Mouse (Mus musculus) embryonic facial prominence, embryonic 13.5 days (tissue): Measurements from ENCODE around the gene Fbxo34. TPM values are rescaled to one million over a fixed set of nuclear protein-coding genes. Genes with fewer than 3 reads are reported as not detected.
A peak's percentile ranks its signal among the peaks of the same experiment; 100 is the strongest.

Experiments used
- ATAC-seq: fragments of 200-750 bp; cut with Nextera tagmentation; 2 replicates; pipeline ENCODE4 v1.8.0; 2017; ENCODE audit warnings: low read depth; ENCODE audit not compliant: insufficient number of reproducible peaks, insufficient read depth, low FRiP score, low TSS enrichment
- H3K27ac ChIP-seq: fragments of 300-500 bp; sonication (generic); 2 replicates; pipeline ENCODE4 v1.5.1; 2015; ENCODE audit warnings: moderate library complexity, mild to moderate bottlenecking, inconsistent platforms
- H3K27me3 ChIP-seq: fragments of 300-500 bp; sonication (generic); 2 replicates; pipeline ENCODE4 v1.6.1; 2015; ENCODE audit warnings: mild to moderate bottlenecking, inconsistent platforms
- H3K36me3 ChIP-seq: fragments of 300-500 bp; sonication (generic); 2 replicates; pipeline ENCODE4 v1.6.1; 2015; ENCODE audit warnings: mild to moderate bottlenecking, inconsistent platforms
- H3K4me1 ChIP-seq: fragments of 300-500 bp; sonication (generic); 2 replicates; pipeline ENCODE4 v1.6.1; 2015; ENCODE audit warnings: inconsistent platforms
- H3K4me2 ChIP-seq: fragments of 300-500 bp; sonication (generic); 2 replicates; pipeline ENCODE4 v1.6.1; 2015; ENCODE audit warnings: moderate library complexity, mild to moderate bottlenecking, inconsistent platforms
- H3K4me3 ChIP-seq: fragments of 300-500 bp; sonication (generic); 2 replicates; pipeline ENCODE4 v1.5.1; 2015; ENCODE audit warnings: mild to moderate bottlenecking, inconsistent platforms
- H3K9ac ChIP-seq: fragments of 300-500 bp; sonication (generic); 2 replicates; pipeline ENCODE4 v1.6.1; 2015; ENCODE audit warnings: mild to moderate bottlenecking, inconsistent platforms
- H3K9me3 ChIP-seq: fragments of 300-500 bp; sonication (generic); 2 replicates; pipeline ENCODE4 v1.6.1; 2016; ENCODE audit warnings: inconsistent platforms
- whole genome bisulfite sequencing: fragments of 180-500 bp; shearing (Covaris S2); methylation state at CpG from one replicate; pipeline ENCODE4 v1.1.7; 2015; ENCODE audit warnings: mixed read lengths; 5-methylcytosine and 5-hydroxymethylcytosine counted together
- polyA plus RNA-seq: library from polyadenylated mRNA; unstranded; fragments of >200 nt; fragmentation: Nextera tagmentation; extraction: Ambion mirVana; gene quantifications from 2 replicates; pipeline ENCODE4 v1.2.1, GENCODE M21; 2015

Gene Fbxo34
- polyA plus RNA-seq, 1 experiment from 2014 or later, result 24.8 TPM

DNA sequence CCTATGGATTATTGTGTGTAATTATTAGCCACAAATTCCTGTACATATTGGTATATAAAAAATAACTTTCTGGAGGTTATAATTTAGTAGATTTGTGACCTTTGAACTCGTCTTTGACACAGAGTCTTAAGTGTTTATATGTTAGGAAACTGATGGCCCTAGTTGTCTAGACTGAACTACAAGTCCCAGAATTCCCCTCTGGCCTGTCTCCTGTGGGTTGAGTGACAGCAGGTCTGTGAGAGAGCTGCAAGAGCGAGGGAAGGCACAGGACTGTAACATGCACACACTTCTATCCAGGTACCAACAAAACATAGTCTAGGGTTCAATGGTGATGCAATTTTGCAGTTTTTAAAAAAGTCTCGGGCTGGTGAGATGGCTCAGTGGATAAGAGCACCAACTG, 11.3 kb upstream of the Fbxo34 start:
- Histone ChIP-seq H3K27ac (no peak overlapping the region), H3K4me3 (no peak overlapping the region), H3K9me3 (0 out of 2 replicates have a peak, but pooled peaks cover 11% of the 10 kb centered on the region), H3K4me1 (no peaks in the 10 kb centered on the region), H3K9ac (no peak overlapping the region), H3K36me3 (no peaks in the 10 kb centered on the region), H3K4me2 (no peak overlapping the region), H3K27me3 (no peaks in the 10 kb centered on the region)
- no peak for ATAC-seq
- WGBS, result 62% methylated on average over 3 of the region's 3 CpGs

GRCm38 (mm10) chr14:47444907-47445306, 5.3 kb upstream of the Fbxo34 start:
- 39% methylated on average over 2 of the region's 2 CpGs for WGBS
- no peak overlapping the region for H3K27ac ChIP-seq
- no peaks in the 10 kb centered on the region for H3K4me1 ChIP-seq
- 0 out of 2 replicates have a peak, but pooled peaks cover 11% of the 10 kb centered on the region for H3K9me3 ChIP-seq
- H3K9ac ChIP-seq, result no peak overlapping the region
- no peak for ATAC-seq
- no peaks in the 10 kb centered on the region for H3K36me3 ChIP-seq
- H3K27me3 ChIP-seq, result no peaks in the 10 kb centered on the region
- H3K4me3 ChIP-seq, result no peak overlapping the region
- no peak overlapping the region for H3K4me2 ChIP-seq

- no peak overlapping the region for H3K4me3 ChIP-seq
- H3K9ac ChIP-seq, result no peak overlapping the region
- H3K9me3 ChIP-seq, result 0 out of 2 replicates have a peak, but pooled peaks cover 9% of the 10 kb centered on the region
- no peak overlapping the region for H3K27ac ChIP-seq
- 63% methylated on average over 9 of the region's 9 CpGs for WGBS
- H3K36me3 ChIP-seq, result no peaks in the 10 kb centered on the region
- H3K4me2 ChIP-seq, result no peak overlapping the region
- no peak for ATAC-seq
- H3K27me3 ChIP-seq, result no peaks in the 10 kb centered on the region
- no peaks in the 10 kb centered on the region for H3K4me1 ChIP-seq
These were observed 4.7 kb upstream of the Fbxo34 start for GRCm38 (mm10) chr14:47445331-47446095.

- WGBS, result 82% methylated on average over 4 of the region's 4 CpGs
- H3K9me3 ChIP-seq, result no peaks in the 10 kb centered on the region
- H3K4me2 ChIP-seq, result no peak overlapping the region
- no peaks in the 10 kb centered on the region for H3K27me3 ChIP-seq
- no peaks in the 10 kb centered on the region for H3K36me3 ChIP-seq
- H3K9ac ChIP-seq, result no peak overlapping the region
- no peak overlapping the region for H3K4me3 ChIP-seq
- no peak for ATAC-seq
- no peak overlapping the region for H3K27ac ChIP-seq
- H3K4me1 ChIP-seq, result no peaks in the 10 kb centered on the region
These were observed 9.3 kb downstream of the Fbxo34 start for GRCm38 (mm10) chr14:47459556-47459955.

- no peak overlapping the region for H3K9ac ChIP-seq
- H3K4me2 ChIP-seq, result no peak overlapping the region
- 0 out of 2 replicates have a peak, but pooled peaks cover 6% of the 10 kb centered on the region for H3K27me3 ChIP-seq
- no peaks in the 10 kb centered on the region for H3K9me3 ChIP-seq
- ATAC-seq, result no peak
- no peak overlapping the region for H3K27ac ChIP-seq
- H3K4me3 ChIP-seq, result no peak overlapping the region
- H3K36me3 ChIP-seq, result no peaks in the 10 kb centered on the region
- WGBS, result 89% methylated on average over 8 of the region's 8 CpGs
- H3K4me1 ChIP-seq, result no peaks in the 10 kb centered on the region
These were observed 11.8 kb downstream of the Fbxo34 start for GRCm38 (mm10) chr14:47461997-47462396.

DNA sequence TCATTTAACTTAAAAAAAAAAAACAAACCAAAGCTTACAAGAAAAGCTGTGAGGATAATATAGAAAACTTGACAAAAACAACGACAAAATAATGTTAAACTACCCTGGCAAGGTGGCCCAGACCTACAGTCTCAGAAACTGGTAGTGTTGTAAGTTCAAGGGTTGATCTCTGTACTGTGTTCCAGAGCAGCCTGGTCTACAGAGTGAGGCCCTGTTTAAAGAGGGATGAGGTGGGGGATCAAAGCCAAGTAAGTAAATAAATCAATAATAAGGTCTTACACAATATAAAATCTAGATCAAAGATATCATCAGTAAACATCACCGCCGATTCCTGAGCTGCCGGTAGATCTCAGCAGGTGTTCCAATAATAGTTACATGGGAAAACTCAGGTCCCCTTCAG, 12.2 kb downstream of the Fbxo34 start:
- no peak overlapping the region for H3K4me3 ChIP-seq
- no peak overlapping the region for H3K4me2 ChIP-seq
- no peak overlapping the region for H3K9ac ChIP-seq
- H3K9me3 ChIP-seq, result no peaks in the 10 kb centered on the region
- 83% methylated on average over 4 of the region's 4 CpGs for WGBS
- H3K27me3 ChIP-seq, result 0 out of 2 replicates have a peak, but pooled peaks cover 6% of the 10 kb centered on the region
- no peak overlapping the region for H3K27ac ChIP-seq
- no peaks in the 10 kb centered on the region for H3K4me1 ChIP-seq
- H3K36me3 ChIP-seq, result no peaks in the 10 kb centered on the region
- no peak for ATAC-seq

DNA sequence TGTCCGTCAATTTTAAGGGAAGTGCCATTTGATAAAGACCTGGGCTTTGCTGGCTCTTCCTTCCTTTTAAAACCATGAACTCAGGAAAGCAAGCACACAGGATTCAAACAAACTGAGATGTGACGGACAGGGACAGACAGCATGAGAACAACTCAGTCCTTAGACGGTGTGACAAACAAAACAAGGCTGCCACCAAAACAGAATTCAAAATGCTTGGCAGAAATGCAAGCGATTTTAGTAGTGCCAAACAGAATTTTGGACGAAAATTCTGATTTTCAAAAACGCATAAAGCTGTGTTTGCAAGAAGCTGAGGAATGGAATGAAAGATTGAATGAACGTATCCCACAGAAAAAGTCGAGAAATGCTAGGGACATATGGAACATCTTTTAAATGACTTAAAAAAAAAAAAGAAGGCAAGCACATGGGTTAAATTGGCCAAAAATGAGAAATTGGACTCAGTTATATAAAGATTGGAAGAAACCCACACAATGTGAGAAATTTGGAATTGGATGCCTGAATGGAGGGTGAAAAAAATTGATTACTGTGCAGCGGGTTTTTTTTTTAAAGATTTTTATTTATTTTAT, 12.7 kb downstream of the Fbxo34 start:
- Histone ChIP-seq H3K4me1 (no peaks in the 10 kb centered on the region), H3K27ac (no peak overlapping the region), H3K4me2 (no peak overlapping the region), H3K27me3 (0 out of 2 replicates have a peak, but pooled peaks cover 6% of the 10 kb centered on the region), H3K9ac (no peak overlapping the region), H3K36me3 (no peaks in the 10 kb centered on the region), H3K4me3 (no peak overlapping the region), H3K9me3 (no peaks in the 10 kb centered on the region)
- no peak for ATAC-seq
- 81% methylated on average over 9 of the region's 9 CpGs for WGBS

DNA sequence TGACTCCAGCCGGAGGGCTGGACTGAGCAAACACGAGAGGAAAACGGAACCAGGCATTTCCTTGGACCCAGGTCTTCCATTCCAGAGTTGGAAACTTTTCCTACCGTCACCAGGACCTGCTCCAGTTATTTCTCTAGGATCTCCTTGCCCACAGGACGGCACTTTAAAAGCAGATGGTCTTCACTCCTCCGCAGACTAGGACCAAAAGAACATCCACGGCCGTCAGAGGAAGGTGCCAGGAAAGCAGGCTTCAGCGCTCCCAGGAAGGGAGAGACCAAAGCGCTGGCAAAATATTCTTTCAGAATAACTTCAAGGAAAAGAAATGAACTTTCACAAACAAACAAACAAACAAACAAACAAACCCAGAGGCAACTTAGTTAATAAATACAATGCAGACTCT, 14.2 kb downstream of the Fbxo34 start:
- Histone ChIP-seq H3K4me1 (no peaks in the 10 kb centered on the region), H3K4me2 (no peak overlapping the region), H3K36me3 (no peaks in the 10 kb centered on the region), H3K4me3 (no peak overlapping the region), H3K27me3 (0 out of 2 replicates have a peak, but pooled peaks cover 6% of the 10 kb centered on the region), H3K9me3 (no peaks in the 10 kb centered on the region), H3K9ac (no peak overlapping the region), H3K27ac (no peak overlapping the region)
- 80% methylated on average over 10 of the region's 10 CpGs for WGBS
- no peak for ATAC-seq

DNA sequence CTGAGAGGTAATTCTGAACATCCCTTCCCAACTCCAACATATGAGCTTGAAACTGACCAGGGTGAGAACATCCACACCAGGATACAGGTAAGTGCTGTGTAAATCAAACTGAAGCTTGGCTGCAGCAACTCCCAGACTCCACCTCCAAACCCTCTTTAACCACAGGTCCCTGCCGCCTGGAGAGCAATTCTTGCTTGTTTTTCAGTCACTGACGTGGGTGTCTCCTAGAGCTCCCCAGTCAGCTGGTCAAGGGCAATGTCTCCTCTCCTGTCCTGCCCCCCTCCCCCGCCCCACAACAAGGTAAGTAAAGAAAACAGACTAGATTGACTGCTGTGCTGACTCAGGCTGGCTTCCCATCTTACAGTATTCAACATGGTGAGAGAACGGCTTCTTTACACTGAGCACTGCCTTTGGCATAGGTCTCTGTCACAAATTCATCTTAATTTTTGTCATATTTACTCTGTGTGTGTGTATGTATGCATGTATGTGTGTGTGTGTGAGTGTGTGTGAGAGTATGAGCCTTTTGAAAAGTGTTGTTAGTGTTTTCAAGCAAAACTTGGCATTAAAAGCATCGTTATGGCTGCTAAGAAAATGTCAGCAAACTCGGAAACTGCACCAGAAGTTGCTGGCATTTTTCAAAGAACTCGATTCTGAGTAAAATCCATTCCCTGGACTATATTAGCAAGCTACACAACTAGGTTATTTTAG, 15.4 kb downstream of the Fbxo34 start:
- ATAC-seq, result no peak
- Histone ChIP-seq H3K27ac (no peak overlapping the region), H3K36me3 (no peaks in the 10 kb centered on the region), H3K4me1 (no peaks in the 10 kb centered on the region), H3K9ac (no peak overlapping the region), H3K4me2 (no peak overlapping the region), H3K27me3 (0 out of 2 replicates have a peak, but pooled peaks cover 6% of the 10 kb centered on the region), H3K4me3 (no peak overlapping the region), H3K9me3 (no peaks in the 10 kb centered on the region)
- WGBS, result 49% methylated on average over 7 of the region's 7 CpGs

DNA sequence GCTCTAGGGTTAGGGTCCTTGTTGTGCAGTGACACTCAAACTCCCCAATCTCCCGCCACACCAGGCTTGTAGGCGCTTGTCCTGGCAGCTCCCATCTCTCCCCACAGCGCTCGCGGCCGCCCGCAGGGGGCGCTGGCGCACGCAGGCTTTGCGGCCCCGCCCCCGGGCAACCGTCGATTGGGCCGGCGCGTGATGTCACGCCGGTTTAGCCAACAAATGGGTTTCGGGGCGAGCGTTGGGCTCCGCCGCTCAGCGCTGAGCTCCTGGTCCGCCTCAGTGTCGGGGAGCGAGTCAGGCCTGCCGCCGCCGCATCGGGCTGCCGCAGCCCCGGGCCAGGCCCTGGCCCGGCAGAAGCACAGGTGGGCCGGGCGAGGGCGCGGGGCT, 22.1 kb downstream of the Fbxo34 start:
- WGBS, result under 1% methylated on average over 36 of the region's 40 CpGs
- Histone ChIP-seq H3K36me3 (0 out of 2 replicates have a peak, but pooled peaks cover 7% of the 10 kb centered on the region), H3K4me1 (peaks cover 15% of the 10 kb centered on the region), H3K27ac (peak overlapping the region; percentile 72), H3K4me3 (peak overlapping the region; percentile 98), H3K9ac (peak overlapping the region; percentile 99), H3K9me3 (no peaks in the 10 kb centered on the region), H3K4me2 (peak overlapping the region; percentile 69), H3K27me3 (no peaks in the 10 kb centered on the region)
- peak; percentile 92 for ATAC-seq

GRCm38 (mm10) chr14:47472743-47473546, 22.7 kb downstream of the Fbxo34 start:
- peak overlapping the region; percentile 69 for H3K4me2 ChIP-seq
- 0 out of 2 replicates have a peak, but pooled peaks cover 7% of the 10 kb centered on the region for H3K36me3 ChIP-seq
- no peaks in the 10 kb centered on the region for H3K27me3 ChIP-seq
- peaks cover 15% of the 10 kb centered on the region for H3K4me1 ChIP-seq
- H3K27ac ChIP-seq, result peak overlapping the region; percentile 72
- peak overlapping the region; percentile 98 for H3K4me3 ChIP-seq
- peak overlapping the region; percentile 99 for H3K9ac ChIP-seq
- H3K9me3 ChIP-seq, result no peaks in the 10 kb centered on the region
- 3% methylated on average over 48 of the region's 69 CpGs for WGBS
- ATAC-seq, result peak; percentile 53; the same call in 1 of the 2 replicates
